Mouse (Mus musculus): ENCODE results near the gene Stambpl1. TPM values are rescaled to one million over a fixed set of nuclear protein-coding genes. Genes with fewer than 3 reads are reported as not detected.

Stambpl1 gene
- polyA plus RNA-seq, 1 experiment from 2014 or later, result 10.3 TPM

DNA sequence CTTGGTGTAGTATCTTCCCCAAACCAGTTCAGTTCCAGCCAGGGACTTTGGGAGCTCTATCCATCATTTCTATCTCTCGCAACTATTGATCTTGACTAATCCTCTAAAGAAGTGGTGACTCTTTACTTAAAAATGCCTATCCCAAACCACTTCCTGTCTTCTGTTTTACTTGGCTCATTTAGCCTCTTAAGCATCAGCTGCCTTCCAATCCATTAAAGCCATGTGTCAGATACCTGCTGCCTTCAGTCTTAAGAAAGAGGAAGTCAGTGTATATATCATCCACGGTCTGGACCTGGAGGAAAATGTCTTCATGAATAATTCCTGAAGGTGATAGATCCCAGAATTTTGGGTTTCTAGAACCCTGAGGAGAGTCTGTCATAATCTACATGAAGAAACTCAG is 11.7 kb upstream of the Stambpl1 start:
- no peak overlapping the region for H3K4me2 ChIP-seq (ENCODE audit: low read depth, low read length)
- H3K9ac ChIP-seq (replicated peaks), result no peak overlapping the region
- WGBS (ENCODE audit: insufficient replicate concordance), result 42% methylated on average over 2 of the region's 2 CpGs
- no peaks in the 10 kb centered on the region for H3K36me3 ChIP-seq (replicated peaks; ENCODE audit: insufficient read depth, low read length)
- DNase-seq (no peak), ATAC-seq (no peak)
- no peaks in the 10 kb centered on the region for H3K9me3 ChIP-seq (ENCODE audit: low read length)
- TF ChIP-seq CTCF (IDR thresholded peaks at IDR 0.05; ENCODE audit: low read depth) (no peak), EP300 (IDR thresholded peaks at IDR 0.05; ENCODE audit: low read depth) (no peak)
- no peak overlapping the region for H3K27ac ChIP-seq (ENCODE audit: low read depth)
- no peaks in the 10 kb centered on the region for H3K4me1 ChIP-seq (ENCODE audit: insufficient read depth)
- no peaks in the 10 kb centered on the region for H3K27me3 ChIP-seq (ENCODE audit: insufficient read depth, low read length)
- H3K4me3 ChIP-seq (ENCODE audit: low read depth, low read length), result no peak overlapping the region

DNA sequence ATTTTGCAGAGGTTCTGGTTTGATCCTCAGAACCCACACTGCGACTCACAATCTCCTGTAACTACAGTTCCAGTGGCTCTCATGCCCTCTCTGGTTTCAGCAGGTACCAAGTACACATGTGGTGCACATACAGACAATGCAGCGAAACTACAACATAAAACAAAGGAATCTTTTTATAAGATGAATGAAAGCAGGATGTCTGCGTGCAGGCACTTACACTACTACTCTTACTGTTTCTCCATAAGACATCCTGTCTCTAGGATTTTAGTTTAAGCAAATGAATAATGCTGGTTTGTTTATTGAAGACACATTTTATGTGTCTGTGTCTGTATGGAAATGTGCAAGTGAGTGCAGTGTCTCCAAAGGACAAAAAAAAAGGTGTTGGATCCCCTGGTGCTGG is 10.8 kb upstream of the Stambpl1 start:
- H3K4me3 ChIP-seq (ENCODE audit: low read depth, low read length), result no peak overlapping the region
- TF ChIP-seq EP300 (IDR thresholded peaks at IDR 0.05; ENCODE audit: low read depth), result no peak
- no peak for TF ChIP-seq CTCF (IDR thresholded peaks at IDR 0.05; ENCODE audit: low read depth)
- no peak overlapping the region for H3K9ac ChIP-seq (replicated peaks)
- H3K4me1 ChIP-seq (ENCODE audit: insufficient read depth), result no peaks in the 10 kb centered on the region
- no peak overlapping the region for H3K27ac ChIP-seq (ENCODE audit: low read depth)
- no peaks in the 10 kb centered on the region for H3K27me3 ChIP-seq (ENCODE audit: insufficient read depth, low read length)
- DNase-seq (no peak), ATAC-seq (no peak)
- 77% methylated on average over 3 of the region's 3 CpGs for WGBS (ENCODE audit: insufficient replicate concordance)
- no peak overlapping the region for H3K4me2 ChIP-seq (ENCODE audit: low read depth, low read length)
- H3K36me3 ChIP-seq (replicated peaks; ENCODE audit: insufficient read depth, low read length), result no peaks in the 10 kb centered on the region
- H3K9me3 ChIP-seq (ENCODE audit: low read length), result no peaks in the 10 kb centered on the region

DNA sequence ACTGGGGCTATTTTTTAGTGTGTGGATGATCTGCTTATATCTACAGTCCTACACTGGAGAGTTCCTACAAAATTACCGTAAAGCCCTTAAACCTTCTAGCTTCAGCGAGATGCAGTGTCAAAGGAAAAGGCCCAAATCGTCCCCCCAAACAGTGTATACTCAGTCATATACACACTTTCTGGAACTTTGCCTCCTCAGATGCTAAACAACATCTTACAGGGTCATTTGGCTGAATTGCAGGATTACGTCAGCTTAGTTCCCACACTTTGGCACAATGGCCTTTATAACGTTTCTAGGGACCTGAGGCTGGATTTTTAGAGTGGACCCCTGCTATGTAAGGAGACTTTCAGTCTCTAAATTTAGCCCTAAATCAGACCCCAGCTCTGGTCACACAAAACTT is 9.5 kb upstream of the Stambpl1 start:
- no peaks in the 10 kb centered on the region for H3K9me3 ChIP-seq (ENCODE audit: low read length)
- no peak overlapping the region for H3K4me2 ChIP-seq (ENCODE audit: low read depth, low read length)
- no peaks in the 10 kb centered on the region for H3K27me3 ChIP-seq (ENCODE audit: insufficient read depth, low read length)
- H3K4me1 ChIP-seq (ENCODE audit: insufficient read depth), result no peaks in the 10 kb centered on the region
- no peak overlapping the region for H3K4me3 ChIP-seq (ENCODE audit: low read depth, low read length)
- DNase-seq, result no peak
- H3K27ac ChIP-seq (ENCODE audit: low read depth), result no peak overlapping the region
- TF ChIP-seq EP300 (IDR thresholded peaks at IDR 0.05; ENCODE audit: low read depth), result no peak
- TF ChIP-seq CTCF (IDR thresholded peaks at IDR 0.05; ENCODE audit: low read depth), result no peak
- 65% methylated on average over 5 of the region's 5 CpGs for WGBS (ENCODE audit: insufficient replicate concordance)
- no peaks in the 10 kb centered on the region for H3K36me3 ChIP-seq (replicated peaks; ENCODE audit: insufficient read depth, low read length)
- ATAC-seq, result no peak
- H3K9ac ChIP-seq (replicated peaks), result no peak overlapping the region

DNA sequence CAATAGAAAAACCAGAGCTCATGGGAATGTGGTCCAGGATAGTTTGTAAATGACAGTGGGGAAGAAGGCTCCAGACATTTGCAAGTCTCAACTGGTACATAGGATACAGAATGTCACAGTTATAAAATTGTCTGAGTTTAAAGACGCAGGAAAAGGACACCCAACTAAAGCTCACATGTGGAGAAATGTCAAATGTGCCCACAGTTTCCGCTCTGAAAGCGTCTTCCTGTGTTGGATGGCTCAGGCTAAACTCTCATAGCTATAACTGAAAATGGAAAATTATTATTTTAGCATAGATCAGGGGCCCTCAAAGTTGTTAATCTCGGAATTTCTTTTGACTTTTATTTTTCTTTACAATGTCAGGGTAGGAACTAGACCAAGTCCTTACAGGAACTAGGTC is 5.2 kb upstream of the Stambpl1 start:
- TF ChIP-seq EP300 (IDR thresholded peaks at IDR 0.05; ENCODE audit: low read depth) (no peak), CTCF (IDR thresholded peaks at IDR 0.05; ENCODE audit: low read depth) (no peak)
- Histone ChIP-seq H3K4me2 (ENCODE audit: low read depth, low read length) (no peak overlapping the region), H3K27me3 (ENCODE audit: insufficient read depth, low read length) (no peaks in the 10 kb centered on the region), H3K4me1 (ENCODE audit: insufficient read depth) (peaks cover 6% of the 10 kb centered on the region; the same call in 1 of the 2 replicates), H3K27ac (ENCODE audit: low read depth) (no peak overlapping the region), H3K4me3 (ENCODE audit: low read depth, low read length) (no peak overlapping the region), H3K9me3 (ENCODE audit: low read length) (no peaks in the 10 kb centered on the region), H3K36me3 (replicated peaks; ENCODE audit: insufficient read depth, low read length) (no peaks in the 10 kb centered on the region), H3K9ac (replicated peaks) (no peak overlapping the region)
- DNase-seq, result no peak
- WGBS (ENCODE audit: insufficient replicate concordance), result 68% methylated on average over 4 of the region's 4 CpGs
- no peak for ATAC-seq

DNA sequence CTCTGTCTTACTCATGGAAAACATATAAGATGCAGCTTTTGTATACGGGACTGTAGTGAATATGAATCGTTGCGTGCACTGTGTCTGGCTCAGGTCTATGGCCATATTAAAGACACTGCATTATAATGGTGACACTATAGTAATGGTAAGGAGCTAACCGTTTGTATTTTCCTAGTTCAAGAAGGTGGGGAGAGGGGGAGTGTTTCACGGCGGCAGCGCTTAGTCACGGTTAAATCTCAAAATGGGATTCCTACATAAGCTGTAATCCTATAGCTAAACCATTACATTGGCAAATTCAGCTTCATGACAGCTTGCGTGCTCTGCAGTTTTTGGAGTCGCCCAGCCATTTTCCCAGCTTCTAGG is 403 bp upstream of the Stambpl1 start:
- Histone ChIP-seq H3K4me1 (ENCODE audit: insufficient read depth) (peaks cover 23% of the 10 kb centered on the region), H3K27ac (ENCODE audit: low read depth) (peak overlapping the region; percentile 97; the same call in 1 of the 2 replicates), H3K9ac (replicated peaks) (peak overlapping the region; percentile 82; the same call in 1 of the 2 replicates), H3K27me3 (ENCODE audit: insufficient read depth, low read length) (no peaks in the 10 kb centered on the region), H3K4me2 (ENCODE audit: low read depth, low read length) (peak overlapping the region; percentile 87), H3K4me3 (ENCODE audit: low read depth, low read length) (peak overlapping the region; percentile 71), H3K36me3 (replicated peaks; ENCODE audit: insufficient read depth, low read length) (no peaks in the 10 kb centered on the region), H3K9me3 (ENCODE audit: low read length) (no peaks in the 10 kb centered on the region)
- no peak for TF ChIP-seq CTCF (IDR thresholded peaks at IDR 0.05; ENCODE audit: low read depth)
- TF ChIP-seq EP300 (IDR thresholded peaks at IDR 0.05; ENCODE audit: low read depth), result no peak
- WGBS (ENCODE audit: insufficient replicate concordance), result 39% methylated on average over 10 of the region's 10 CpGs
- DNase-seq, result no peak
- ATAC-seq, result no peak

DNA sequence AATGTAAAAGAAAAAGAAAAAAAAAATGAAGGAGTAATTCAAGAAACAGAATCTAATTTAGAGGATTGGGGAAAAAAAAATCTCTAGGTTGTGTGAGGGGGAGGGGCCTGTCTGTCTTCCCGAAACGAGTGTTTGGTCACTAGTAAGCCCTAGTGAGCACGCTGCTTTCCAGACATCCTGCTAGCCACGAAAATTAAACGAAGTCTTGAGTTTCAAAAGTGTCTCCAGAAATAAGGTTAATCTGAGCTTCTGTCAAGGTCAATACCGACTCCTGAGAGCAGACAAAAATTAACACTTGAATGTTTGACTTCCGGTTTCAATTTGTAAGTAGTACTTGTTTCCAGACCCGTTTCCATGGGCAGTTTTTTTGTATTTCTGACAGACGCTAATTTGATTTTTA is 1.1 kb downstream of the Stambpl1 start:
- Histone ChIP-seq H3K4me1 (ENCODE audit: insufficient read depth) (peaks cover 29% of the 10 kb centered on the region), H3K4me3 (ENCODE audit: low read depth, low read length) (peak overlapping the region; percentile 71), H3K9me3 (ENCODE audit: low read length) (no peaks in the 10 kb centered on the region), H3K9ac (replicated peaks) (peak overlapping the region; percentile 82), H3K27ac (ENCODE audit: low read depth) (peak overlapping the region; percentile 97), H3K36me3 (replicated peaks; ENCODE audit: insufficient read depth, low read length) (no peaks in the 10 kb centered on the region), H3K4me2 (ENCODE audit: low read depth, low read length) (peak overlapping the region; percentile 87), H3K27me3 (ENCODE audit: insufficient read depth, low read length) (no peaks in the 10 kb centered on the region)
- peak; percentile 47 for DNase-seq
- TF ChIP-seq EP300 (IDR thresholded peaks at IDR 0.05; ENCODE audit: low read depth) (no peak), CTCF (IDR thresholded peaks at IDR 0.05; ENCODE audit: low read depth) (no peak)
- no peak for ATAC-seq
- 2% methylated on average over 9 of the region's 9 CpGs for WGBS (ENCODE audit: insufficient replicate concordance)

DNA sequence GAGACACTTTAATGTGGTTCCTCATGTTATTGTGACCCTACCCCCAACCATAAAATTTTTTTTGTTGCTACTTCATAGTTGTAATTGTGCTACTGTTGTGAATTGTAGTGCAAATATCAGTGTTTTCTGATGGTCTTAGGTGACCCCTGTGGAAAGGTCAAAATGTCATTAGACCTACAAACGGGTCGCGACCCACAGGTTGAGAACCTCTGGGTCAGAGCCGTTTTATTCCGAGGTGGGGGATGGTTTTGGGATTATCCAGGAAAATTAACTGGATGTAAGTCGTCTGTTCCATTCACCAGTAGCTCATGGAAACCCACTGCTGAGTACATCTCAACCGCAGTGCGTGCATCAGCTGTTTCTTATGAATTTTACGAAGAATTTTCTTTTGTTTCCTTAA is 1.7 kb downstream of the Stambpl1 start:
- Histone ChIP-seq H3K4me1 (ENCODE audit: insufficient read depth) (peaks cover 31% of the 10 kb centered on the region), H3K9me3 (ENCODE audit: low read length) (no peaks in the 10 kb centered on the region), H3K27me3 (ENCODE audit: insufficient read depth, low read length) (no peaks in the 10 kb centered on the region), H3K9ac (replicated peaks) (peak overlapping the region; percentile 82; the same call in 1 of the 2 replicates), H3K4me2 (ENCODE audit: low read depth, low read length) (peak overlapping the region; percentile 87), H3K4me3 (ENCODE audit: low read depth, low read length) (peak overlapping the region; percentile 71), H3K27ac (ENCODE audit: low read depth) (peak overlapping the region; percentile 97; the same call in 1 of the 2 replicates), H3K36me3 (replicated peaks; ENCODE audit: insufficient read depth, low read length) (no peaks in the 10 kb centered on the region)
- no peak for TF ChIP-seq CTCF (IDR thresholded peaks at IDR 0.05; ENCODE audit: low read depth)
- TF ChIP-seq EP300 (IDR thresholded peaks at IDR 0.05; ENCODE audit: low read depth), result no peak
- DNase-seq (no peak), ATAC-seq (no peak)
- 61% methylated on average over 9 of the region's 9 CpGs for WGBS (ENCODE audit: insufficient replicate concordance)
